Mouse (Mus musculus) heart, embryonic 10.5 days (tissue): Measurements from ENCODE around the gene Gpr87. TPM values are rescaled to one million over a fixed set of nuclear protein-coding genes. Genes with fewer than 3 reads are reported as not detected.
"Not testable (repeated sequence)": the region's sequence is repeated elsewhere in the genome, so short reads cannot be mapped to it uniquely, and the experiment has no call there.

Experiments used
- DNase-seq: peaks from one replicate; pipeline ENCODE4 v3.0.0-alpha.2; 2017; ENCODE audit warnings: low spot score
- H3K27ac ChIP-seq: fragments of 300-500 bp; sonication (generic); 2 replicates; pipeline ENCODE4 v1.5.1; 2016; ENCODE audit warnings: mild to moderate bottlenecking
- H3K27me3 ChIP-seq: fragments of 300-500 bp; sonication (generic); 2 replicates; pipeline ENCODE4 v1.6.1; 2016; ENCODE audit warnings: mild to moderate bottlenecking; ENCODE audit not compliant: poor library complexity, insufficient read depth, severe bottlenecking
- H3K36me3 ChIP-seq: fragments of 300-500 bp; sonication (generic); 2 replicates; pipeline ENCODE4 v1.6.1; 2016; ENCODE audit warnings: mild to moderate bottlenecking, moderate library complexity
- H3K4me1 ChIP-seq: fragments of 300-500 bp; sonication (generic); 2 replicates; pipeline ENCODE4 v1.6.1; 2016; ENCODE audit warnings: mild to moderate bottlenecking
- H3K4me3 ChIP-seq: fragments of 300-500 bp; sonication (generic); 2 replicates; pipeline ENCODE4 v1.5.1; 2016; ENCODE audit warnings: mild to moderate bottlenecking, moderate library complexity
- H3K9me3 ChIP-seq: fragments of 300-500 bp; sonication (generic); 2 replicates; pipeline ENCODE4 v1.6.1; 2016; ENCODE audit warnings: mild to moderate bottlenecking, moderate library complexity
- WGBS: fragments of 180-500 bp; shearing (Covaris S2); methylation state at CpG from one replicate; pipeline ENCODE4 v1.1.7; 2016; 5-methylcytosine and 5-hydroxymethylcytosine counted together
- polyA plus RNA-seq: library from polyadenylated mRNA; unstranded; fragments of >200 nt; fragmentation: Nextera tagmentation; extraction: Ambion mirVana; gene quantifications from 2 replicates; pipeline ENCODE4 v1.2.1, GENCODE M21; 2016

Gene Gpr87
- polyA plus RNA-seq, 1 experiment from 2014 or later: 0.18 TPM

DNA sequence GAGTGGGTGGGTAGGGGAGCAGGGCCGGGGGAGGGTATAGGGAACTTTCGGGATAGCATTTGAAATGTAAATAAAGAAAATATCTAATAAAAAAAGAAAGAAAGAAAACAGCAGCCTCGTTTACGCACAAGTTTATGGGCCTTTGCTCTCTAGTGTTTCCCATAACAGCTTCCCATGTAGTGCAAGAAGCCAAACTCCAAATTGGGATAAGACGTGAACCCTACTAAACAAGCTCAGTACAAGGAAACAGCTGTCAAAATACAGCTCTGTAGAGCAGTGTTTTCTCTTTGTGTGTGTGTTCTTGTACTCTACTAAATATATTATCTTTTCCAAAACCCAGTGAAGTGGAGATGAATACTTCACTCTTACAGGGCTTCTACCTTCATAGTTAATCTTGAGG lies 49.7 kb downstream of the Gpr87 start:
- Histone ChIP-seq H3K36me3 (no peaks in the 10 kb centered on the region), H3K27ac (no peak overlapping the region), H3K4me1 (peaks cover 13% of the 10 kb centered on the region), H3K27me3 (no peaks in the 10 kb centered on the region), H3K9me3 (no peaks in the 10 kb centered on the region), H3K4me3 (no peak overlapping the region)
- WGBS: 76% methylated on average over 5 of the region's 5 CpGs
- no peak for DNase-seq

DNA sequence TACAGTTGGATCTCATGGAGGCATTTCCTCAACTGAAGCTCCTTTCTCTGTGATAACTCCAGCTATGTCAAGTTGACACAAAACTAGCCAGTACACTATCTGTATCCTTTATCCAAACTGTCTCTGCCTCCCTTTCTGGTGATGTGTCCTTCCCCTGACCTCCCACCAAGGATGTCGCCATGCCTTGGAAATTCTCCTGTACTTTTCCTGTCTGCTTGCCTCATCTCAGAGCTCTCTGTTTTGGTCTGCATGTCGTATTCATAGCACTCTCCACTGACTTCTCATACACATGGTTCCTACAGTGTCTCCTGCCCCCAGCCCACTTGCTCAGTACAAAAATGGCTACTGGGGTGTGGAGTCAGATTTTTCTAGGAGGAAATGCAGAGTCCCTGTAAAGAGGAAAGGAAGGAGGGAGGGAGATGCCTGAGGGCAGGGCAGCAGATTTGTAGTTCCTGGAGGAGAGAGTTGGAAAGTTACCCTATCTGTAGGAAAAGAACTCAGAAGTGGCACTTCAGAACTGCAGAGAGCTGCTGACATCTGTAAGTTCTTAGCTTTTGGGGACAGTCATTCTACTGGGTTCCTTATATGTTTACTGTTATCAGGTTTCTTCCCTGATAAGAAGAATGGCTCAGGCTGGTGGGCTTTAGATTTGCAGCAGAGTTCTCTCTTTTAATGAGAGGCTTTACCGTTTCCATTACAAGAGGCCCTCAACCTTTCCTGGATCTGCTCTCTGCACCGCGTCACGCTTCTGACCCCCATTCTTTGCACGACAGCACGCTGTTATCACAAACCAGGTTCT lies 53.2 kb downstream of the Gpr87 start:
- no peak for DNase-seq
- no peaks in the 10 kb centered on the region for H3K9me3 ChIP-seq

DNA sequence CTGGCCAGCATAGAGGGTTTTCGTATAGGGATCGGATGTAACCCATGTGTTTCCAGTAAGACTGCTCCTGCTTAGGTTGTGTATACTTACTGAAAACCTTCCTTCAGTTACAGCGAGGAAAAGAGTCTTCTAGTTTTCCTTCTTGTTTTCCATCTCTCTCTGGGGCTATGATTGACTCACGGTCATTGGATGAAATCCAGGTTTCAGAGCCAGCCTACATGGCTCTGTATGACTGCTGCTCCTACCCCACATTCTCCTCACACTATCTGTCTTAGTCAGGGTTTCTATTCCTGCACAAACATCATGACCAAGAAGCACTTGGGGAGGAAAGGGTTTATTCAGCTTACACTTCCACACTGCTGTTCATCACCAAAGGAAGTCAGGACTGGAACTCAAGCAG lies 54.0 kb downstream of the Gpr87 start:
- DNase-seq, H3K27me3 ChIP-seq, H3K9me3 ChIP-seq, H3K36me3 ChIP-seq, H3K27ac ChIP-seq, H3K4me3 ChIP-seq: not testable (repeated sequence)
- WGBS: 88% methylated on average over 4 of the region's 4 CpGs
- H3K4me1 ChIP-seq: peaks cover 17% of the 10 kb centered on the region

More for the DNA sequence above, 53.2 kb downstream of the Gpr87 start:
- peaks cover 17% of the 10 kb centered on the region for H3K4me1 ChIP-seq
- no peak overlapping the region for H3K4me3 ChIP-seq
- 20% methylated on average over 8 of the region's 8 CpGs for WGBS
- no peaks in the 10 kb centered on the region for H3K36me3 ChIP-seq
- peaks cover 7% of the 10 kb centered on the region; the same call in 1 of the 2 replicates for H3K27me3 ChIP-seq
- H3K27ac ChIP-seq: peak overlapping the region; percentile 37

DNA sequence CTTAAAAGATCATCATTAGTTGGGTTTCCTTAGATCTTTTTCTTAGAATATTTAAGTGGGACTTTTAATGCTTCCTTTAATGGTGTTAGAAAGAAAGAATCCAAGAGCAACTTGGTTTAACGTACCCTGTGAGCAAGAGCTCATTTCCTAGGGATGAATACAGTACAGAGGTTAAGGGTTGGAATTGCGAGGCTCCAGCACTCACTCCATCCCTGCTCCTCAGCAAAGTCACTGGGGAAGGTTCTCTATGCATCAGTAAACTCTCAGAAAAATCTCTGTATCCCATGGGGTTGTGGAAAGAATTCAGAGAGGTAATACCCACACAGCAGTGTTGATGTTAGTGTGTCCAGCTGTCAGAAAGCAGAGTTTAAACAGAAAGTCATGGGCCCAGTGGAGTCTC lies 54.8 kb downstream of the Gpr87 start:
- no peaks in the 10 kb centered on the region for H3K36me3 ChIP-seq
- no peak for DNase-seq
- no peak overlapping the region for H3K4me3 ChIP-seq
- H3K9me3 ChIP-seq: no peaks in the 10 kb centered on the region
- 80% methylated on average over 2 of the region's 2 CpGs for WGBS
- H3K4me1 ChIP-seq: peaks cover 17% of the 10 kb centered on the region
- H3K27me3 ChIP-seq: peaks cover 7% of the 10 kb centered on the region; the same call in 1 of the 2 replicates
- no peak overlapping the region for H3K27ac ChIP-seq

- Histone ChIP-seq H3K4me1 (peaks cover 17% of the 10 kb centered on the region), H3K9me3 (no peaks in the 10 kb centered on the region)
- no peak for DNase-seq
Observed at GRCm38 (mm10) chr3:59139651-59140051, 55.3 kb downstream of the Gpr87 start.

GRCm38 (mm10) chr3:59138946-59139468 lies 55.9 kb downstream of the Gpr87 start:
- no peaks in the 10 kb centered on the region for H3K9me3 ChIP-seq
- no peak overlapping the region for H3K4me3 ChIP-seq
- no peak for DNase-seq
- H3K27ac ChIP-seq: no peak overlapping the region
- peaks cover 17% of the 10 kb centered on the region for H3K4me1 ChIP-seq
- peaks cover 7% of the 10 kb centered on the region; the same call in 1 of the 2 replicates for H3K27me3 ChIP-seq
- 67% methylated on average over 12 of the region's 12 CpGs for WGBS
- H3K36me3 ChIP-seq: no peaks in the 10 kb centered on the region

More at GRCm38 (mm10) chr3:59139651-59140051, 55.3 kb downstream of the Gpr87 start:
- Histone ChIP-seq H3K36me3 (no peaks in the 10 kb centered on the region), H3K27me3 (peaks cover 7% of the 10 kb centered on the region; the same call in 1 of the 2 replicates), H3K27ac (no peak overlapping the region), H3K4me3 (no peak overlapping the region)

DNA sequence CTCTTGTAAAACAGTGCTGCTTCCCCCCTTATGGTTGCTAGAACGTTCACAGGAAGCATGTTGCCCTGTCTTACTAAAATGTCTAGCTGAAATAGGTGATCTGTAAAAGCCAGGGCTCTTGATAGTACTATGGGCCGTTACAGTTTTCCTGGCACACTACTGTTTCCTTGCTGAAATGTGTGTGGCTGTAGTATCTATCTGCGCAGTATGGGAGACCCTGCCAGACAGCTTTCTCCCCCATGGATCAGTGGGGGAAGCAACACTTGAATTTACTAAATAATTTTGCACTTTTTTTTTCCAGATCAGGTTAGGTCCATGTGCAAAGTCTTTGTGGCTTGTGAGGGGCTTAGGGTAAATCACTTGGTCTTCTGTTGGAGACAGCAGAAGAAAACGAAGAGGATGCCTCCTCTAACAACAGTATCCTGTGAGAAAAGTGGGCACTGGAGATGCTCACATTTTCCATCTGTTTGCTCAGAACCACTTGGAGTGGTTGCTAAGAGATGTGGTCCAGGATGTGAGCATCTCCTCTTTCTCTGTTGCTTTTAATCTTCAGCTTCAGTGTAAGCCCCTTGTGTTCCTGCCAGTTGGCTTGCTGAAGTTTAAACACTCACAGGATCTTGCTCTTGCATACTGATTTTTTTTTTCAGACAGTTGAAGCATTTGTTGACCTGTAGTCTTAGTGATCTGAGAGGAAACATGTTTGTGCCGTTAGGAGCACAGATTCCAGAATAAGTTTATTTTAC lies 58.8 kb downstream of the Gpr87 start:
- H3K9me3 ChIP-seq: no peaks in the 10 kb centered on the region
- DNase-seq: no peak
- no peak overlapping the region for H3K4me3 ChIP-seq
- no peaks in the 10 kb centered on the region for H3K36me3 ChIP-seq
- WGBS: 76% methylated on average over 5 of the region's 5 CpGs
- peaks cover 10% of the 10 kb centered on the region; the same call in 1 of the 2 replicates for H3K4me1 ChIP-seq
- H3K27me3 ChIP-seq: peaks cover 7% of the 10 kb centered on the region; the same call in 1 of the 2 replicates
- H3K27ac ChIP-seq: no peak overlapping the region

GRCm38 (mm10) chr3:59133189-59133588 lies 61.7 kb downstream of the Gpr87 start:
- Histone ChIP-seq H3K9me3 (no peaks in the 10 kb centered on the region), H3K4me3 (no peak overlapping the region), H3K27me3 (peaks cover 7% of the 10 kb centered on the region; the same call in 1 of the 2 replicates), H3K27ac (no peak overlapping the region), H3K4me1 (peaks cover 7% of the 10 kb centered on the region; the same call in 1 of the 2 replicates), H3K36me3 (no peaks in the 10 kb centered on the region)
- 42% methylated on average over 5 of the region's 5 CpGs for WGBS
- no peak for DNase-seq

GRCm38 (mm10) chr3:59131966-59132365 lies 62.9 kb downstream of the Gpr87 start:
- Histone ChIP-seq H3K27me3 (no peaks in the 10 kb centered on the region), H3K4me3 (no peak overlapping the region), H3K27ac (no peak overlapping the region), H3K9me3 (no peaks in the 10 kb centered on the region), H3K36me3 (no peaks in the 10 kb centered on the region), H3K4me1 (peaks cover 7% of the 10 kb centered on the region; the same call in 1 of the 2 replicates)
- 77% methylated on average over 4 of the region's 4 CpGs for WGBS
- no peak for DNase-seq

- Histone ChIP-seq H3K27ac (no peak overlapping the region), H3K27me3 (no peaks in the 10 kb centered on the region), H3K36me3 (no peaks in the 10 kb centered on the region), H3K4me1 (peaks cover 8% of the 10 kb centered on the region), H3K4me3 (no peak overlapping the region), H3K9me3 (no peaks in the 10 kb centered on the region)
- WGBS: 71% methylated on average over 4 of the region's 4 CpGs
- DNase-seq: no peak
Observed at GRCm38 (mm10) chr3:59131081-59131480, 63.8 kb downstream of the Gpr87 start.

DNA sequence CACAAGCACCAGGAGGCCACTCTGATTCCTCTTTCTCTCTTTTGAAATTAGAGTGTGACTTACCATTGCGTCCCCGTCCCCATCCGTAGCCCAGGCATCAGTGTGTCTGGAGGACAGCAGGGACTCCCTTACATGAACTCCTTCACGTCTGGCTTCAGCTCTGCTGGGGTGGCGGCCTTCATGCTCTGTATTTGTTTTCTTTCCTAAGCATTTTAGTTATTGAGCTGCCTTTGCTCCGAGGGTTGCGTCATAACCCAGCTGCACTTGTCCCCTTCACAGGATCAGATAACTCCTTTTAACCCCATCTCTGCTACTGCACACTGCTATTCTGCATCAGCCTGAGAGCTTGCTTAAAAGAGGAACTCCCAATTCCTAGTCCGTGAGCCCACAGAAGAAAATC lies 64.5 kb downstream of the Gpr87 start:
- H3K9me3 ChIP-seq: no peaks in the 10 kb centered on the region
- H3K4me1 ChIP-seq: peaks cover 15% of the 10 kb centered on the region
- no peak overlapping the region for H3K27ac ChIP-seq
- no peaks in the 10 kb centered on the region for H3K36me3 ChIP-seq
- no peak overlapping the region for H3K4me3 ChIP-seq
- H3K27me3 ChIP-seq: no peaks in the 10 kb centered on the region
- 63% methylated on average over 8 of the region's 8 CpGs for WGBS
- DNase-seq: no peak

DNA sequence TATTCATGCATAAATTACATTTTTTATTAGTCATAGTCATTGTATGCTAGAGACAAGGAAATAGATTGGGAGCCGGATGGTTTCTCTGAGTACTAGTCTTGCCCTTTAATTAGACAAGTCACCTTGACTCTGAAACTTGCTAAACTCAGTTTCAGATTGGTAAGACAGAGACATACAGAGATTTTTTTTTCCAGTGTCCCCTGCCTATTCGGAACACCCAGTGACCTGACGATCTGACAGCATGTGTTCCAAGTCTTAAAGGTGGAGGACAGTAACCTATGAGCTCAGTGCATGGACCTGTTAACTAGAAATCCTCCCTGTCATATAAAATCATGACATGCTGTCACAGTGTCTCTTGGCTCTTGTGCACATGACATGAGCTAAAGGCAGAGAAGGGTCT lies 65.4 kb downstream of the Gpr87 start:
- no peaks in the 10 kb centered on the region for H3K36me3 ChIP-seq
- DNase-seq: no peak
- no peak overlapping the region for H3K4me3 ChIP-seq
- H3K27ac ChIP-seq: no peak overlapping the region
- no peaks in the 10 kb centered on the region for H3K9me3 ChIP-seq
- no peaks in the 10 kb centered on the region for H3K27me3 ChIP-seq
- peaks cover 22% of the 10 kb centered on the region for H3K4me1 ChIP-seq
- 90% methylated on average over 3 of the region's 3 CpGs for WGBS
